Mouse (Mus musculus) heart, embryonic 13.5 days (tissue): Measurements from ENCODE around the gene Galnt6. TPM values are rescaled to one million over a fixed set of nuclear protein-coding genes. Genes with fewer than 3 reads are reported as not detected.

Experiments used
- ATAC-seq: fragments of 200-750 bp; cut with Nextera tagmentation; 2 replicates; pipeline ENCODE4 v1.8.0; 2017; ENCODE audit warnings: moderate TSS enrichment; ENCODE audit not compliant: insufficient number of reproducible peaks, low FRiP score, low TSS enrichment; ENCODE audit errors: extremely low read depth
- H3K27ac ChIP-seq: fragments of 300-500 bp; sonication (generic); replicated peaks from 2 replicates; pipeline ENCODE4 v1.5.1; 2015; ENCODE audit warnings: moderate library complexity, mild to moderate bottlenecking, inconsistent platforms
- H3K27me3 ChIP-seq: fragments of 300-500 bp; sonication (generic); replicated peaks from 2 replicates; pipeline ENCODE4 v1.6.1; 2015; ENCODE audit warnings: mild to moderate bottlenecking, inconsistent platforms
- H3K36me3 ChIP-seq: fragments of 300-500 bp; sonication (generic); 2 replicates; pipeline ENCODE4 v1.6.1; 2015; ENCODE audit warnings: mild to moderate bottlenecking, inconsistent platforms
- H3K4me1 ChIP-seq: fragments of 300-500 bp; sonication (generic); 2 replicates; pipeline ENCODE4 v1.6.1; 2015; ENCODE audit warnings: inconsistent platforms
- H3K4me2 ChIP-seq: fragments of 300-500 bp; sonication (generic); 2 replicates; pipeline ENCODE4 v1.6.1; 2015; ENCODE audit warnings: inconsistent platforms, mild to moderate bottlenecking, moderate library complexity
- H3K4me3 ChIP-seq: fragments of 300-500 bp; sonication (generic); 2 replicates; pipeline ENCODE4 v1.5.1; 2015; ENCODE audit warnings: moderate library complexity, mild to moderate bottlenecking, inconsistent platforms
- H3K9ac ChIP-seq: fragments of 300-500 bp; sonication (generic); 2 replicates; pipeline ENCODE4 v1.6.1; 2015; ENCODE audit warnings: inconsistent platforms, mild to moderate bottlenecking, moderate library complexity
- H3K9me3 ChIP-seq: fragments of 300-500 bp; sonication (generic); 2 replicates; pipeline ENCODE4 v1.6.1; 2016; ENCODE audit warnings: inconsistent platforms
- WGBS: fragments of 180-500 bp; shearing (Covaris S2); methylation state at CpG from one replicate; pipeline ENCODE4 v1.1.7; 2015; ENCODE audit warnings: mixed read lengths; 5-methylcytosine and 5-hydroxymethylcytosine counted together
- polyA plus RNA-seq: library from polyadenylated mRNA; unstranded; fragments of >200 nt; fragmentation: Nextera tagmentation; extraction: Ambion mirVana; gene quantifications from 2 replicates; pipeline ENCODE4 v1.2.1, GENCODE M21; 2015

Gene Galnt6
- polyA plus RNA-seq, 1 experiment from 2014 or later, result 0.13 TPM

GRCm38 (mm10) chr15:100700424-100700823 lies 28.8 kb downstream of the Galnt6 start:
- H3K27me3 ChIP-seq, result peaks cover 63% of the 10 kb centered on the region

DNA sequence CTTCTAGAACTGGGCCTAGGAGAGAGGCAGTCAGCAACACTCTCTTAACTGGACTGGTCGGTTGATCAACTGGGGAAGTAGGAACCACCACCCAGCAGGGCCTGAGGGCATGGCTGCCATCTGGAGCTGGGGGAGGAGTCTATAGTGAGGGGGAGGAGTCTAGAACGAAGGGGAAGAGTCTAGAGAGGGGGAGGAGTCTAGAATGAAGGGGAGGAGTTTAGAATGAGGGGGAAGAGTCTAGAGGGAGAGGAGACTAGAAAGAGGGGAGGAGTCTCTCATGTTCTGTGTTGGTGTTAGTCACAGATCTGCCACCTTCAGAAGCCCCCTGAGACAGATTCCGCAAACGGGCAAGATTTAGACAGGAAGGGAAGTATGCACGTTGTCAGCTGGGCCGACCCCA lies 29.8 kb downstream of the Galnt6 start:
- Histone ChIP-seq H3K9ac (no peak overlapping the region), H3K27me3 (peaks cover 55% of the 10 kb centered on the region), H3K9me3 (no peaks in the 10 kb centered on the region), H3K4me2 (no peak overlapping the region), H3K4me3 (no peak overlapping the region), H3K36me3 (no peaks in the 10 kb centered on the region), H3K27ac (no peak overlapping the region), H3K4me1 (peaks cover 9% of the 10 kb centered on the region)
- WGBS, result 65% methylated on average over 6 of the region's 6 CpGs
- no peak for ATAC-seq

More at GRCm38 (mm10) chr15:100700424-100700823, 28.8 kb downstream of the Galnt6 start:
- H3K4me3 ChIP-seq, result no peak overlapping the region
- H3K4me2 ChIP-seq, result no peak overlapping the region
- no peaks in the 10 kb centered on the region for H3K9me3 ChIP-seq
- H3K36me3 ChIP-seq, result no peaks in the 10 kb centered on the region
- no peak for ATAC-seq
- H3K27ac ChIP-seq, result no peak overlapping the region
- WGBS, result 61% methylated on average over 5 of the region's 5 CpGs
- peaks cover 10% of the 10 kb centered on the region for H3K4me1 ChIP-seq
- no peak overlapping the region for H3K9ac ChIP-seq

GRCm38 (mm10) chr15:100698078-100698477 lies 31.1 kb downstream of the Galnt6 start:
- no peak for ATAC-seq
- peaks cover 43% of the 10 kb centered on the region for H3K27me3 ChIP-seq
- 63% methylated on average over 10 of the region's 10 CpGs for WGBS

GRCm38 (mm10) chr15:100694406-100694805 lies 34.8 kb downstream of the Galnt6 start:
- ATAC-seq, result no peak
- H3K4me1 ChIP-seq, result peaks cover 7% of the 10 kb centered on the region; the same call in 1 of the 2 replicates
- WGBS, result 77% methylated on average over 9 of the region's 9 CpGs

More at GRCm38 (mm10) chr15:100698078-100698477, 31.1 kb downstream of the Galnt6 start:
- H3K27ac ChIP-seq, result no peak overlapping the region
- no peak overlapping the region for H3K9ac ChIP-seq
- H3K4me3 ChIP-seq, result no peak overlapping the region
- H3K36me3 ChIP-seq, result no peaks in the 10 kb centered on the region
- H3K4me2 ChIP-seq, result no peak overlapping the region
- H3K9me3 ChIP-seq, result no peaks in the 10 kb centered on the region
- H3K4me1 ChIP-seq, result no peaks in the 10 kb centered on the region

GRCm38 (mm10) chr15:100691990-100692389 lies 37.2 kb downstream of the Galnt6 start:
- H3K27ac ChIP-seq, result no peak overlapping the region
- H3K4me1 ChIP-seq, result peaks cover 15% of the 10 kb centered on the region
- no peak overlapping the region for H3K9ac ChIP-seq
- peaks cover 11% of the 10 kb centered on the region for H3K9me3 ChIP-seq
- 14% methylated on average over 3 of the region's 3 CpGs for WGBS
- peaks cover 10% of the 10 kb centered on the region for H3K27me3 ChIP-seq
- H3K4me3 ChIP-seq, result no peak overlapping the region
- 0 out of 2 replicates have a peak, but pooled peaks cover 3% of the 10 kb centered on the region for H3K36me3 ChIP-seq
- no peak for ATAC-seq
- H3K4me2 ChIP-seq, result no peak overlapping the region

More at GRCm38 (mm10) chr15:100694406-100694805, 34.8 kb downstream of the Galnt6 start:
- peaks cover 11% of the 10 kb centered on the region for H3K9me3 ChIP-seq
- no peak overlapping the region for H3K27ac ChIP-seq
- H3K4me2 ChIP-seq, result no peak overlapping the region
- no peak overlapping the region for H3K4me3 ChIP-seq
- no peak overlapping the region for H3K9ac ChIP-seq
- 0 out of 2 replicates have a peak, but pooled peaks cover 3% of the 10 kb centered on the region for H3K36me3 ChIP-seq
- H3K27me3 ChIP-seq, result peaks cover 17% of the 10 kb centered on the region

DNA sequence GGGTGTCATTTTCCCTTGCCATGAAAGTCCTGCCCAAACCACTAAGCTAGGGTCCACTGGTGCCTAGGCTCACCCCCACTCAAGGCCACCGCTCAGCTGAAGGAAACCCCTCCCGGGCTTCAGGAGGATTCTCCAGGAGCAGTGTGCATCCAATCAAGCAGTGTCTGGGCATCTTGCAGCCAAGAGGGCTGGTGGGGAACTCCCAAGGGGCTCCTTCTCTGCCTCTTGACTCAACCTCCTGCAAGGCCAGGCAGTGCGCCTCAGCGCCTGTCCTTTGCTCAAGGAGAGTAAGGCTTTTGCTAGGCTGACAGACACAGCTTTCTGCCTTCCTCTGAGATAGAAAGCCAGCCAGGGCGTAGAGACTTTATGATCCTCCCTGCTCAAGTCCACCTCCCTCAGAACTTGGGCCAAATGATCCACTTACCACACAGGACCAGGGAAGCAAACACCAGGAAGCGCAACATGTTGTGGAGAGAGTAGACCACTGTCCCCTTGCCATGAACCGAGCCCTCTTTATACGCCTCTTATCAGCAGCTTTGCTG lies 41.7 kb downstream of the Galnt6 start, which contains the start of gene Cela1:
Cela1 (minus strand) TSS at position 492 of the 542 bp plus-strand sequence.
- Histone ChIP-seq H3K9me3 (peaks cover 11% of the 10 kb centered on the region), H3K27me3 (peaks cover 15% of the 10 kb centered on the region), H3K4me1 (peaks cover 28% of the 10 kb centered on the region), H3K36me3 (0 out of 2 replicates have a peak, but pooled peaks cover 3% of the 10 kb centered on the region), H3K4me3 (no peak within 1 kb of the TSS), H3K27ac (no peak within 1 kb of the TSS), H3K9ac (0 out of 2 replicates have a peak within 1 kb of the TSS, but pooled peaks have one; percentile 26), H3K4me2 (peak within 1 kb of the TSS; percentile 30)
- ATAC-seq, result no peak
- 61% methylated on average over 8 of the region's 8 CpGs for WGBS

GRCm38 (mm10) chr15:100686989-100687388 lies 42.2 kb downstream of the Galnt6 start:
- 0 out of 2 replicates have a peak overlapping the region, but pooled peaks have one; percentile 26 for H3K9ac ChIP-seq
- peaks cover 26% of the 10 kb centered on the region for H3K4me1 ChIP-seq
- ATAC-seq, result no peak
- peaks cover 15% of the 10 kb centered on the region for H3K27me3 ChIP-seq
- H3K4me3 ChIP-seq, result no peak overlapping the region
- H3K36me3 ChIP-seq, result 0 out of 2 replicates have a peak, but pooled peaks cover 3% of the 10 kb centered on the region
- 33% methylated on average over 12 of the region's 12 CpGs for whole genome bisulfite sequencing
- H3K4me2 ChIP-seq, result peak overlapping the region; percentile 30
- peaks cover 11% of the 10 kb centered on the region for H3K9me3 ChIP-seq
- no peak overlapping the region for H3K27ac ChIP-seq

- H3K9ac ChIP-seq, result no peak overlapping the region
- H3K9me3 ChIP-seq, result peaks cover 11% of the 10 kb centered on the region
- peaks cover 21% of the 10 kb centered on the region for H3K4me1 ChIP-seq
- no peak overlapping the region for H3K4me3 ChIP-seq
- no peak overlapping the region for H3K4me2 ChIP-seq
- ATAC-seq, result no peak
- 0 out of 2 replicates have a peak, but pooled peaks cover 3% of the 10 kb centered on the region for H3K36me3 ChIP-seq
- peaks cover 15% of the 10 kb centered on the region for H3K27me3 ChIP-seq
- no peak overlapping the region for H3K27ac ChIP-seq
- WGBS, result 72% methylated on average over 6 of the region's 6 CpGs
Measured at GRCm38 (mm10) chr15:100686434-100686833, 42.7 kb downstream of the Galnt6 start.

GRCm38 (mm10) chr15:100685849-100686248 lies 43.3 kb downstream of the Galnt6 start:
- no peak overlapping the region for H3K4me2 ChIP-seq
- H3K4me1 ChIP-seq, result peaks cover 21% of the 10 kb centered on the region
- no peak for ATAC-seq
- no peak overlapping the region for H3K9ac ChIP-seq
- H3K27me3 ChIP-seq, result peaks cover 15% of the 10 kb centered on the region
- H3K4me3 ChIP-seq, result no peak overlapping the region
- H3K27ac ChIP-seq, result no peak overlapping the region
- WGBS, result 62% methylated on average over 8 of the region's 8 CpGs
- 0 out of 2 replicates have a peak, but pooled peaks cover 3% of the 10 kb centered on the region for H3K36me3 ChIP-seq
- peaks cover 9% of the 10 kb centered on the region for H3K9me3 ChIP-seq

- H3K4me2 ChIP-seq, result 0 out of 2 replicates have a peak overlapping the region, but pooled peaks have one; percentile 4
- WGBS, result 18% methylated on average over 13 of the region's 13 CpGs
Measured at GRCm38 (mm10) chr15:100685255-100685654, 43.9 kb downstream of the Galnt6 start.

DNA sequence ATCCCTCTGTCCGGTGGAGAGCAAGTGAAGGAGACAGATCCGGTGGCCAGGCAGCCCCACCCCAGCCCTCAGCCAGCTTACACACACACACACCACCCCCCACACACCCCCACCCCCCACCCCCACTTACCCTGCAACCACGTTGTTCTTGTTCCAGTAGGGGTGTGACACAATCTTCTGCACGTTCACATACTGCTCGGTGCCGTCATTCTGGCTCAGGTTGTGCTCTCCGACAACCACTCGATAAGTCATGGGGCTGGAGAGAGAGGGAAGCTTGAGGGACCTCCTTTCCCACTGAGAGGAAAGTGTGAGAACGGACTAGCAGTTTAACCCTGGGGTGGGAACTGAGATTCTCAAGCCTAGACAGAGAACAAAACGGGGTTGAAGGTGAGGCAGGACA lies 44.7 kb downstream of the Galnt6 start:
- no peak overlapping the region for H3K4me3 ChIP-seq
- no peaks in the 10 kb centered on the region for H3K36me3 ChIP-seq
- WGBS, result 42% methylated on average over 10 of the region's 10 CpGs
- no peaks in the 10 kb centered on the region for H3K9me3 ChIP-seq
- H3K4me1 ChIP-seq, result peaks cover 21% of the 10 kb centered on the region
- peak overlapping the region; percentile 4; the same call in 1 of the 2 replicates for H3K4me2 ChIP-seq
- no peak overlapping the region for H3K27ac ChIP-seq
- ATAC-seq, result no peak
- H3K9ac ChIP-seq, result no peak overlapping the region
- H3K27me3 ChIP-seq, result peaks cover 15% of the 10 kb centered on the region

More at GRCm38 (mm10) chr15:100685255-100685654, 43.9 kb downstream of the Galnt6 start:
- H3K4me3 ChIP-seq, result no peak overlapping the region
- H3K36me3 ChIP-seq, result 0 out of 2 replicates have a peak, but pooled peaks cover 1% of the 10 kb centered on the region
- ATAC-seq, result no peak
- H3K9ac ChIP-seq, result no peak overlapping the region
- H3K27ac ChIP-seq, result no peak overlapping the region
- H3K27me3 ChIP-seq, result peaks cover 15% of the 10 kb centered on the region
- H3K4me1 ChIP-seq, result peaks cover 21% of the 10 kb centered on the region
- peaks cover 3% of the 10 kb centered on the region; the same call in 1 of the 2 replicates for H3K9me3 ChIP-seq
